Mouse (Mus musculus) embryonic fibroblast, embryonic 13.5 days (primary cell): ENCODE measurements at regions not wholly inside any gene's neighbourhood (a gene's known extent, or its start where the extent isn't known, plus 50 kb on each side); places are given as distances from the start of the nearest gene placed in this dataset.

Experiments used
- H3K27ac ChIP-seq: 2 replicates; pipeline ENCODE4 v1.5.1; 2012; ENCODE audit warnings: low read length, control low read depth, inconsistent platforms; ENCODE audit not compliant: insufficient read depth
- H3K4me1 ChIP-seq: 2 replicates; pipeline ENCODE4 v1.6.1; 2011; ENCODE audit warnings: low read length; ENCODE audit not compliant: control insufficient read depth, insufficient read depth
- H3K4me3 ChIP-seq: 2 replicates; pipeline ENCODE4 v1.5.1; 2011; ENCODE audit warnings: mild to moderate bottlenecking, control low read depth, low read length; ENCODE audit not compliant: insufficient read depth
- CTCF ChIP-seq: IDR thresholded peaks from 2 replicates; pipeline ENCODE4 v1.5.1; 2011; ENCODE audit warnings: mild to moderate bottlenecking, control low read depth, low read length, moderate library complexity, borderline replicate concordance; ENCODE audit not compliant: insufficient read depth
- POLR2A ChIP-seq: IDR thresholded peaks from 2 replicates; pipeline ENCODE4 v1.6.1; 2011; ENCODE audit warnings: low read depth, mild to moderate bottlenecking, control low read depth, low read length, moderate library complexity

DNA sequence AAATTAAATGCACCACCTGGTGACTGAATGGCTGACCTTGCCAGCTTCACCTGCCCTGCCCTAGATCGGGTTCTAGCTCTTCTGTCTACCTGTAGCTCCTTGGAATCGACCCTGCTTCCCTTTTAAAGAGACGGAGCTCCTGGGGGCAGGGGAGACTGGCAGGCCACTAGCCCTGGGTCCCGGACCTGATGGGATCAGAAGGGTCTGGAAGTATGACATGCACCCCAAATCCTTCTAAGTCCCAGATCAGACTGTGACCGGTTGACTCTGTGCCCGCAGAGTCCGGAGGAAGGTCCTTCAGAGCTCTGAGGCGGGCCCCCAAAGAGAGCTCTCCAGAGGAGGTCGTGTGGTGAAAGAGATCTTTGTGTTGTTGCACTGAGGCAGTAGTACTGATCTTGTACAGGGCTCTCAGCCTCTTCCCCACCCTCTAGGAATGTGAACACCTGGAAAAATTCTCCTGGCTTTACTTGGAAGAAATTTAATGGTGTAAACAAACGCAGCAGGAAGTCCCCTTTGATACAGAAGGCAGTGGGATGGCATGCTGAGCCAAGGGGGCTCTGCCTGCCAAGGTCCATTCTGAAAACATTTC, 259.2 kb upstream of the Nr2f2 start:
- H3K4me3 ChIP-seq = no peak overlapping the region
- H3K4me1 ChIP-seq = peaks cover 2% of the 10 kb centered on the region; the same call in 1 of the 2 replicates
- TF ChIP-seq CTCF = no peak
- no peak for TF ChIP-seq POLR2A
- H3K27ac ChIP-seq = no peak overlapping the region

DNA sequence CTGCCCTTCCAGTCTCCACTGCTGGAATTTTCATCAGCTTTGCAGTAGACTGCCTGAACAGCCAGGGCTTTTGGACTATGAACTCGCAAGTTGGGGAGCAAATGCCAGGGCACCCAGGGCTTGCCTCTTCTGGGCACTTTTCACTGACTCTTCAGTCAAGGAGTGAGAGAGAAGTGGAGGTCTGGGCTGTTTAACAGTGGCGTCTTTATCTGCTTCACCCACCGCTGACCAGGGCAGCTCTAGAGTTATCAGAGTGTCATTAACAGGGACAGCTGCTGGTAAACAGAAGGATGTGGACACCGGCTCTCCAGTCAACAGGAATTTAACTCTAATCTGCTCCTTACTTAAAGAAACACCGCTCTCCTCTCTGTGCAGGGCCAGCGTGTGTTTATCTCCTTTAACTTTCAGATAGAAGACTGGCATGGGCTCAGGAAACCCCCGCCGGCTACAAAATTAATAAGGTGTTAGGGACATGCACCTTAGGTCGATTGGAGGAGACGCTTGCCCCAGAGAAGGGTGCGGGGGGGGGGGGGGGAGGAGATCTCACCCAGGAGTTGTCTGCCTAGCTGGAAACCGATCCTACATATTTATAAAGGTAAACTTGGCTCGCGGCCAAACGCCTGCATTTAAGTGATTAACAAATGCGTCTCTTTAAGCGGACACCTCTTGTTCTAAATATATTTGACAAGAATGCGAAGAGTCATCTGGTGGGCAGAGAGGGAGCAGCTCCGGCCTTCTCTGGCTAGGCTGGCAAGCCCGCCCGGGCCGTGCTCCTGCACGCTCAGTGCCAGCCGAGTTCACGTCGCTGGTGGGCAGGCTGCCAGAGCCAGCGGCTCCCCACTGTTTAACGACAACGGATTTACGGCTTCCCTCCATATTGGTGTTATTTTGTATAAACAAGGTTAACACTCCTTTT, 258.4 kb upstream of the Nr2f2 start:
- no peak overlapping the region for H3K27ac ChIP-seq
- H3K4me3 ChIP-seq = no peak overlapping the region
- no peak for TF ChIP-seq POLR2A
- no peak for TF ChIP-seq CTCF
- peaks cover 2% of the 10 kb centered on the region; the same call in 1 of the 2 replicates for H3K4me1 ChIP-seq

DNA sequence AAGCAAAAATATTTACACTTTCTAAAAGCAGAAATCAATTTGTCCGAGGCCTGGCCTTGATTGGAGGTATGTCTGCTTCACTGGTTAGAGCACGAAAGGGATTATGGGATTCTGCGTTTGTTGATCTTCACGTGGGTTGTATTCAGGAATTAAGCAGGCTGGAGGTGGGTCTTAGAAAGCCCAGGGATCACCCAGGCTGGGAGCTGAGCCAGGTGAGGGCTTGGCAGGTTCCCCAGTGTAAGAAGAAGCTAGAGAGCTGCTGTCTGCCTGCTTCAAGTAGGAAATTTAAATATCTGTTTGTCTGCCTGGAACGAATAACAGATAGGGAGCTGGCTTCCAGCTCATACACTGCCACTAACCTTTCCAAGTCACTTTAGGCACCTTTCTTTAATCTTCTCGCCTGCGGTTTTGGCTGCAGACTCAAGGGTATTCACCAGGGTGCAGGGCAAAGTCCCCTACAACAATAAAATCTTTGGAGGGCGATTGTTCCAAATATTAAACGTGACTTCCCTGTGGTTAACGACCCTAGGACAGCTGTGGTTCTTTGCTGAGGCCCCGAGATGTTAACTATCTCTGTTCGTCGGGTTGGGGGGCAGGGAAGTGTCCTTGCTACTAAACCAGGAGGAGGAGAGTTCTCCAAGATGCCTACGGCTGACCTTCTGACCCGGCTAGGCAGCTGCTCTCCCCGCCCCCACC, 257.6 kb upstream of the Nr2f2 start:
- TF ChIP-seq POLR2A = no peak
- no peak for TF ChIP-seq CTCF
- Histone ChIP-seq H3K4me1 (0 out of 2 replicates have a peak, but pooled peaks cover 2% of the 10 kb centered on the region), H3K4me3 (no peak overlapping the region), H3K27ac (no peak overlapping the region)

DNA sequence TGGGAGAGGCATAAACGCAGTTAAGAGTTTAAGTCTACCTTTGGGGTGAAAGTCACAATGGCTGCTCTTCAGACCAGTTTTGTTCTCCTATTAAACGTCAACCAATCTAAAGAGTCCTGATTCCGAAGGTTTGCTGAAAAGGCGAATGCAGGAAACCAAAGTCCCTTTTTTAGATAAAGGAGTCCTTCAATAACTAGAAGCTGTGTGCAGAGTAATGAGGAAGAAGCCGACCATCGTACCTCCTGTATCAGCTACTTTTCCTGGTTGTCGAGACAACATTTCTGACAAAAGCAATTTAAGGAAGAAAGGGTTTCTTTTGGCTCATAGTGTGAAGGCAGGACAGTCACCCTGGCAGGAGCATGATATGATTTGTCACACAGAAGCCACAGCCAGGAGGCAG, 252.9 kb upstream of the Nr2f2 start:
- H3K4me1 ChIP-seq = 0 out of 2 replicates have a peak, but pooled peaks cover 2% of the 10 kb centered on the region
- no peak overlapping the region for H3K27ac ChIP-seq
- no peak overlapping the region for H3K4me3 ChIP-seq
- no peak for TF ChIP-seq CTCF
- TF ChIP-seq POLR2A = no peak

DNA sequence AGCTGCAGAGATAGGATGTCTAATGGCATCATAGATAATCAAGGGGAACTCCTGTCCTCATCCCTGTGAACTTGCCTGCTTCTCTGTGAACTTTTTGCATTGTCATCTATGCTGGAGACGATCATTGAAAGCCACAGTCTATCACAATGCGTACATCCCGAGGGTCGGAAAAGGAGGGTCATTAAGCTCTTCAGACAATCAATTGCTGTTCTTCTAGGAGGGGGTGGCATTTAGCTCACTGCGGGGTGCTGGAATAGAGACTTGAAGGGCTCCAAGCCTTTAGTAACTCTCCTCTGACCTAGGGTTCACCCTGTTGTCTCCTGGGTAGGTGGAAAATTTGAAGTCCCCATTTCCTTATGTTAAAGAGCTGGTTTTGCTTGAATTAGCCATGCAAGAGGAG, 251.7 kb upstream of the Nr2f2 start:
- Histone ChIP-seq H3K27ac (no peak overlapping the region), H3K4me3 (no peak overlapping the region), H3K4me1 (no peaks in the 10 kb centered on the region)
- TF ChIP-seq CTCF (no peak), POLR2A (no peak)

DNA sequence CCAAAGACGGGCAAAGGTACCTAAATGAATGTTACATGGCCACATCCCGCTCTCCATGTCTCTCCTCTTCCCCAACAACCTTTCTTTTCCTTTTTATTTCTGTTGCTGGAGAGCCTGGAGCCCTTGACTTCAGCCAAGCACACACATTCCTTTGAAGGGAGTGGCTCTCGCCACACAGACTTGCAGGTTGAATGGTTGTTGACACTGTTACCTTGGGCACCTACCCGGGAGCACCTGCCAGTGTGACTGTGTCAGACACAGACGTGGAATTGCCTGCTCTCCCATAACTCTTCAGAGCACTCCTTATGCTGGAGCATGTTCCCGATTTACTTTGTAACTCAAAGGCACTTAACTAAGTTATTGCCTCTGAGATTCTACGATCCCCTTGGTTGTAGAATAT, 240.0 kb upstream of the Nr2f2 start:
- TF ChIP-seq POLR2A (no peak), CTCF (no peak)
- Histone ChIP-seq H3K27ac (no peak overlapping the region), H3K4me3 (no peak overlapping the region), H3K4me1 (no peaks in the 10 kb centered on the region)

DNA sequence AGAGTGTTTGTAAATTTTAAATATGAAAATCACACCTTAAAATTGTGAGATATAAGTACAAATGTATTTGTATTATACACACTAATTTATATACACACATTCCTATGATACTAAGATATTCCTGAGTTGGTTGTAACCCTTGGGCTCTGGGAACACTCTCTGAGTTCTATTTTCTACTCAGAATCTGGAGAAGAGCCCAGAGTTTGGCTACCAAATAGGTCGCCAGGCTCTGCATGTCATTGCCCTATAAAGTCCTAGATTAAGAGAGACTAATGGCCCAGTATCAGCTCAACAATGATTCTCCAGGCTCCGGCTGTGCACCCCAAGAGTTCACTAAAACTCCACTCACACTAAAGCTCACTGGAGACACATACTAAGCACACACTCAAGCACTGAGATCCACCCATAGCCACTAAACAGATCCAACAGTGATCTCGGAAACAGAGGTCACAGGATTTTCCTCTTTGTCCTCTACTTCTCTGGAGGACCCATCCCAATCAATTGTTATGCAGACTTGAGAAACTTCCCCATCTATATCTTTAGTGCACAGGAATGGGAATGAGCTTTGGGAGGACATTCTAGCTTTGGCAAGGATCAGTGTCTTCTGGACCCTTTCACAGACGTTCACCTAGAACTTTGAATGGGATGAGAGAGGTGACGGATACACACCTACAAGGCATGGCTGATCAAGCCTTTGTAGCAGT, 238.1 kb upstream of the Nr2f2 start:
- TF ChIP-seq POLR2A = no peak
- no peak for TF ChIP-seq CTCF
- Histone ChIP-seq H3K4me1 (no peaks in the 10 kb centered on the region), H3K4me3 (no peak overlapping the region), H3K27ac (no peak overlapping the region)

DNA sequence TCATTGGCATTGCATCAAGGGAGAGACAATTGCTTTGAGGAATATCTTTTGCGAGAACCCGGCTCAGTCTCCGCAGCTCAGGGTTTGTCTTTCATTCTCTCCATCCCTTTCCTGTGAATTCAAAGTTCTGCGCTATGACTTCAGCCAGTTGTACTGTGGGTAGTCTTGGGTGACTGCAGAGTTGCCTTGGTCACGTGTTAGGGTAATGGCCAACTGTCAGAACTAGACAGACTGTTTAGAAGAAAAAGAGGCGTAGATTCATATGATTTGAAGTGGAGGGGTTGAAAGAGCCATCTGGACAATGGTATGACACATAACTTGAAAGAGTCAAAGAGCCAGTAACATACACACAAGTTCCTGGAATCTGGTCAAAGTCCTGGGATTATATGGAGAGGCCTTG, 226.5 kb upstream of the Nr2f2 start:
- TF ChIP-seq POLR2A (no peak), CTCF (no peak)

More for the DNA sequence above, 226.5 kb upstream of the Nr2f2 start:
- no peak overlapping the region for H3K4me3 ChIP-seq
- no peak overlapping the region for H3K27ac ChIP-seq
- no peaks in the 10 kb centered on the region for H3K4me1 ChIP-seq
